Mouse (Mus musculus): ENCODE data around the gene Kalrn. TPM values are rescaled to one million over a fixed set of nuclear protein-coding genes. Genes with fewer than 3 reads are reported as not detected.

The Kalrn gene
- polyA plus RNA-seq, 1 experiment from 2014 or later = 22.1 TPM

GRCm38 (mm10) chr16:34003566-34004127 lies 569.7 kb downstream of the Kalrn start:
- Histone ChIP-seq H3K4me1 (ENCODE audit: control insufficient read depth, insufficient read depth, low read length) (peaks cover 17% of the 10 kb centered on the region), H3K27ac (ENCODE audit: low read length) (peak overlapping the region; percentile 56; the same call in 1 of the 2 replicates), H3K36me3 (ENCODE audit: control insufficient read depth, insufficient read depth, low read length) (no peaks in the 10 kb centered on the region), H3K9me3 (ENCODE audit: control insufficient read depth, low read depth, low read length) (no peaks in the 10 kb centered on the region), H3K4me2 (replicated peaks; ENCODE audit: low read depth, low read length) (no peak overlapping the region), H3K27me3 (ENCODE audit: control insufficient read depth, insufficient read depth, low read length) (no peaks in the 10 kb centered on the region), H3K4me3 (ENCODE audit: low read depth, low read length) (no peak overlapping the region), H3K9ac (replicated peaks; ENCODE audit: low read depth, low read length) (no peak overlapping the region)
- WGBS = 68% methylated on average over 10 of the region's 10 CpGs
- no peak for ATAC-seq (ENCODE audit: insufficient number of reproducible peaks, insufficient read depth, low FRiP score, low read depth)

GRCm38 (mm10) chr16:34000715-34001114 lies 572.6 kb downstream of the Kalrn start:
- no peak overlapping the region for H3K27ac ChIP-seq (ENCODE audit: low read length)
- peaks cover 17% of the 10 kb centered on the region for H3K4me1 ChIP-seq (ENCODE audit: control insufficient read depth, insufficient read depth, low read length)
- no peaks in the 10 kb centered on the region for H3K9me3 ChIP-seq (ENCODE audit: control insufficient read depth, low read depth, low read length)
- no peak overlapping the region for H3K9ac ChIP-seq (replicated peaks; ENCODE audit: low read depth, low read length)
- no peak overlapping the region for H3K4me2 ChIP-seq (replicated peaks; ENCODE audit: low read depth, low read length)
- H3K36me3 ChIP-seq (ENCODE audit: control insufficient read depth, insufficient read depth, low read length) = no peaks in the 10 kb centered on the region
- H3K4me3 ChIP-seq (ENCODE audit: low read depth, low read length) = no peak overlapping the region
- ATAC-seq (ENCODE audit: insufficient number of reproducible peaks, insufficient read depth, low FRiP score, low read depth) = no peak
- H3K27me3 ChIP-seq (ENCODE audit: control insufficient read depth, insufficient read depth, low read length) = no peaks in the 10 kb centered on the region
- WGBS = 61% methylated on average over 8 of the region's 8 CpGs

GRCm38 (mm10) chr16:33999388-33999787 lies 573.9 kb downstream of the Kalrn start:
- Histone ChIP-seq H3K27ac (ENCODE audit: low read length) (no peak overlapping the region), H3K9me3 (ENCODE audit: control insufficient read depth, low read depth, low read length) (no peaks in the 10 kb centered on the region), H3K27me3 (ENCODE audit: control insufficient read depth, insufficient read depth, low read length) (no peaks in the 10 kb centered on the region), H3K4me3 (ENCODE audit: low read depth, low read length) (no peak overlapping the region), H3K4me1 (ENCODE audit: control insufficient read depth, insufficient read depth, low read length) (peaks cover 11% of the 10 kb centered on the region), H3K36me3 (ENCODE audit: control insufficient read depth, insufficient read depth, low read length) (no peaks in the 10 kb centered on the region), H3K4me2 (replicated peaks; ENCODE audit: low read depth, low read length) (no peak overlapping the region), H3K9ac (replicated peaks; ENCODE audit: low read depth, low read length) (no peak overlapping the region)
- 25% methylated on average over 3 of the region's 3 CpGs for WGBS
- ATAC-seq (ENCODE audit: insufficient number of reproducible peaks, insufficient read depth, low FRiP score, low read depth) = no peak

- H3K9me3 ChIP-seq (ENCODE audit: control insufficient read depth, low read depth, low read length) = no peaks in the 10 kb centered on the region
- 0 out of 2 replicates have a peak, but pooled peaks cover 4% of the 10 kb centered on the region for H3K4me1 ChIP-seq (ENCODE audit: control insufficient read depth, insufficient read depth, low read length)
- H3K4me2 ChIP-seq (replicated peaks; ENCODE audit: low read depth, low read length) = no peak overlapping the region
- H3K4me3 ChIP-seq (ENCODE audit: low read depth, low read length) = no peak overlapping the region
- no peak for ATAC-seq (ENCODE audit: insufficient number of reproducible peaks, insufficient read depth, low FRiP score, low read depth)
- H3K36me3 ChIP-seq (ENCODE audit: control insufficient read depth, insufficient read depth, low read length) = no peaks in the 10 kb centered on the region
- no peak overlapping the region for H3K27ac ChIP-seq (ENCODE audit: low read length)
- H3K27me3 ChIP-seq (ENCODE audit: control insufficient read depth, insufficient read depth, low read length) = no peaks in the 10 kb centered on the region
- H3K9ac ChIP-seq (replicated peaks; ENCODE audit: low read depth, low read length) = no peak overlapping the region
- 76% methylated on average over 6 of the region's 6 CpGs for WGBS
These were observed 575.3 kb downstream of the Kalrn start for GRCm38 (mm10) chr16:33998011-33998410.

- 7% methylated on average over 5 of the region's 5 CpGs for WGBS
- H3K27ac ChIP-seq (ENCODE audit: low read length) = no peak overlapping the region
- H3K27me3 ChIP-seq (ENCODE audit: control insufficient read depth, insufficient read depth, low read length) = no peaks in the 10 kb centered on the region
- no peak for ATAC-seq (ENCODE audit: insufficient number of reproducible peaks, insufficient read depth, low FRiP score, low read depth)
- no peaks in the 10 kb centered on the region for H3K36me3 ChIP-seq (ENCODE audit: control insufficient read depth, insufficient read depth, low read length)
- H3K9ac ChIP-seq (replicated peaks; ENCODE audit: low read depth, low read length) = no peak overlapping the region
- no peaks in the 10 kb centered on the region for H3K9me3 ChIP-seq (ENCODE audit: control insufficient read depth, low read depth, low read length)
- H3K4me3 ChIP-seq (ENCODE audit: low read depth, low read length) = no peak overlapping the region
- peaks cover 2% of the 10 kb centered on the region; the same call in 1 of the 2 replicates for H3K4me1 ChIP-seq (ENCODE audit: control insufficient read depth, insufficient read depth, low read length)
- H3K4me2 ChIP-seq (replicated peaks; ENCODE audit: low read depth, low read length) = no peak overlapping the region
These were observed 577.3 kb downstream of the Kalrn start for GRCm38 (mm10) chr16:33996030-33996429.

GRCm38 (mm10) chr16:33995496-33995895 lies 577.8 kb downstream of the Kalrn start:
- no peaks in the 10 kb centered on the region; the same call in 1 of the 2 replicates for H3K4me1 ChIP-seq (ENCODE audit: control insufficient read depth, insufficient read depth, low read length)
- no peak overlapping the region for H3K9ac ChIP-seq (replicated peaks; ENCODE audit: low read depth, low read length)
- no peak overlapping the region for H3K4me3 ChIP-seq (ENCODE audit: low read depth, low read length)
- no peaks in the 10 kb centered on the region for H3K36me3 ChIP-seq (ENCODE audit: control insufficient read depth, insufficient read depth, low read length)
- H3K27ac ChIP-seq (ENCODE audit: low read length) = no peak overlapping the region
- H3K9me3 ChIP-seq (ENCODE audit: control insufficient read depth, low read depth, low read length) = no peaks in the 10 kb centered on the region
- WGBS = 73% methylated on average over 3 of the region's 3 CpGs
- H3K27me3 ChIP-seq (ENCODE audit: control insufficient read depth, insufficient read depth, low read length) = no peaks in the 10 kb centered on the region
- no peak overlapping the region for H3K4me2 ChIP-seq (replicated peaks; ENCODE audit: low read depth, low read length)
- no peak for ATAC-seq (ENCODE audit: insufficient number of reproducible peaks, insufficient read depth, low FRiP score, low read depth)

GRCm38 (mm10) chr16:33994321-33994720 lies 579.0 kb downstream of the Kalrn start:
- no peaks in the 10 kb centered on the region for H3K9me3 ChIP-seq (ENCODE audit: control insufficient read depth, low read depth, low read length)
- WGBS = 86% methylated on average over 6 of the region's 6 CpGs
- ATAC-seq (ENCODE audit: insufficient number of reproducible peaks, insufficient read depth, low FRiP score, low read depth) = no peak
- no peak overlapping the region for H3K4me3 ChIP-seq (ENCODE audit: low read depth, low read length)
- H3K9ac ChIP-seq (replicated peaks; ENCODE audit: low read depth, low read length) = no peak overlapping the region
- no peaks in the 10 kb centered on the region; the same call in 1 of the 2 replicates for H3K4me1 ChIP-seq (ENCODE audit: control insufficient read depth, insufficient read depth, low read length)
- H3K4me2 ChIP-seq (replicated peaks; ENCODE audit: low read depth, low read length) = no peak overlapping the region
- H3K27ac ChIP-seq (ENCODE audit: low read length) = no peak overlapping the region
- no peaks in the 10 kb centered on the region for H3K27me3 ChIP-seq (ENCODE audit: control insufficient read depth, insufficient read depth, low read length)
- no peaks in the 10 kb centered on the region for H3K36me3 ChIP-seq (ENCODE audit: control insufficient read depth, insufficient read depth, low read length)

- Histone ChIP-seq H3K9ac (replicated peaks; ENCODE audit: low read depth, low read length) (no peak overlapping the region), H3K4me3 (ENCODE audit: low read depth, low read length) (no peak overlapping the region), H3K36me3 (ENCODE audit: control insufficient read depth, insufficient read depth, low read length) (no peaks in the 10 kb centered on the region), H3K27ac (ENCODE audit: low read length) (no peak overlapping the region), H3K9me3 (ENCODE audit: control insufficient read depth, low read depth, low read length) (no peaks in the 10 kb centered on the region), H3K4me1 (ENCODE audit: control insufficient read depth, insufficient read depth, low read length) (no peaks in the 10 kb centered on the region; the same call in 1 of the 2 replicates), H3K27me3 (ENCODE audit: control insufficient read depth, insufficient read depth, low read length) (no peaks in the 10 kb centered on the region), H3K4me2 (replicated peaks; ENCODE audit: low read depth, low read length) (no peak overlapping the region)
- no peak for ATAC-seq (ENCODE audit: insufficient number of reproducible peaks, insufficient read depth, low FRiP score, low read depth)
- WGBS = 61% methylated on average over 4 of the region's 4 CpGs
These were observed 582.6 kb downstream of the Kalrn start for GRCm38 (mm10) chr16:33990712-33991111.

- H3K27me3 ChIP-seq (ENCODE audit: control insufficient read depth, insufficient read depth, low read length) = no peaks in the 10 kb centered on the region
- H3K4me1 ChIP-seq (ENCODE audit: control insufficient read depth, insufficient read depth, low read length) = no peaks in the 10 kb centered on the region; the same call in 1 of the 2 replicates
- no peak overlapping the region for H3K4me3 ChIP-seq (ENCODE audit: low read depth, low read length)
- no peak overlapping the region for H3K9ac ChIP-seq (replicated peaks; ENCODE audit: low read depth, low read length)
- no peak overlapping the region for H3K4me2 ChIP-seq (replicated peaks; ENCODE audit: low read depth, low read length)
- H3K27ac ChIP-seq (ENCODE audit: low read length) = no peak overlapping the region
- WGBS = 83% methylated on average over 1 of the region's 1 CpGs
- no peaks in the 10 kb centered on the region for H3K9me3 ChIP-seq (ENCODE audit: control insufficient read depth, low read depth, low read length)
- no peaks in the 10 kb centered on the region for H3K36me3 ChIP-seq (ENCODE audit: control insufficient read depth, insufficient read depth, low read length)
- no peak for ATAC-seq (ENCODE audit: insufficient number of reproducible peaks, insufficient read depth, low FRiP score, low read depth)
These were observed 584.2 kb downstream of the Kalrn start for GRCm38 (mm10) chr16:33989106-33989505.
